Mouse (Mus musculus): ENCODE results near the gene Daam2. TPM values are rescaled to one million over a fixed set of nuclear protein-coding genes. Genes with fewer than 3 reads are reported as not detected.

Daam2 gene
- total and polyA plus RNA-seq, 3 experiments, result 0.04 to 0.41 TPM; not detected in 1

DNA sequence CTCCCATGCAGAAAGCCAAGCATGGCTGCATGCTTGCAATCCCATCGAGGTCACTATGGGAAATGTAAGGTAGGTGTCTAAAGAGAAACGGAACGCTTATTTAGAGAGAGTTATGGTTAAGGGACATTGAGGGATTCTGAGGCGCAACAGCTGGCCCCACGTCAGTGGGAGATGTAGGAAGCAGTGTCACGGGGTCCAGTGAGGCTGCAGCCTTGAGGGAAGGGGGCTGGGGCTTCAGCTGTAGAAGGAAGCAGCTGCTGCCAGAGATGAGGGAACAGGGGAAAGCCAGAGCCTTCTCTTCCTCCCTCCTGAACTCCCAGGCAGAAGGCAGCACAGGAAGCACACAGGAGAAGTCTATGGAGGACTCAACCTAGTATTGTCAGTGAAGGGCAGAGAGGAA lies 113.2 kb downstream of the Daam2 start:
- H3K27ac ChIP-seq (ENCODE audit: insufficient read depth, low read depth), result no peak overlapping the region

DNA sequence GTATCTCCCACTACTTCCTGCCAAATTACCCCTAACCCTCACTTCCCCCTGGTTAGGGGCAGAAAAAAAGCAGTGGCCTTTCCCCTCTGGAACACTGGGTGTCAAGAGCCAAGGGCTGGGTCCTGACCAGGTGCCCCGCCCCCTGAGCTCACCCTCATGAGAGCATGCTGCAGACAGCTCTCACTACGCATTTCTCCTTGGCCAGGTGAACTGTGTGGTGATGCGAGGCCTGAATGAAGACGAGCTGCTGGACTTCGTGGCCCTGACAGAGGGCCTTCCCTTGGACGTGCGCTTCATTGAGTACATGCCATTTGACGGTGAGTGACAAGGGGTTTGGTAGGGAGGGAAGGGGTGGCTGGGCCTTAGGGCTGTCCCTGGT lies 114.9 kb downstream of the Daam2 start:
- in situ Hi-C loops (cut with MboI; ENCODE audit: low pct_ligation_motif_present, low pct_unique_long_range_greater_than_20kb, low sequenced_read_pairs), result no loop called here
- Histone ChIP-seq H3K79me2 (replicated peaks; ENCODE audit: control insufficient read depth, extremely low read depth, insufficient read depth, poor library complexity, severe bottlenecking) (no peaks in the 10 kb centered on the region), H3K9me3 (replicated peaks; ENCODE audit: low read length) (no peaks in the 10 kb centered on the region), H3K27ac (ENCODE audit: insufficient read depth, low read depth) (no peak overlapping the region), H3K4me3 (replicated peaks in 1 of 3; ENCODE audit: low read depth in 2 of 3, low read length in 2 of 3, poor library complexity in 1 of 3) (no peak overlapping the region), H3K36me3 (replicated peaks in 1 of 2; ENCODE audit: control insufficient read depth in 1 of 2, insufficient read depth in 1 of 2, low read length in 1 of 2) (peaks cover 21 to 54% of the 10 kb centered on the region in 2 experiments), H3K9ac (ENCODE audit: insufficient read depth, low read depth) (no peak overlapping the region), H3K4me2 (ENCODE audit: insufficient read depth, low read depth, poor library complexity, severe bottlenecking) (no peak overlapping the region), H3K4me1 (ENCODE audit: control insufficient read depth in 1 of 2, insufficient read depth in 2 of 2) (no peaks in the 10 kb centered on the region), H3K27me3 (replicated peaks) (no peaks in the 10 kb centered on the region)
- dilution Hi-C loops (cut with MboI; ENCODE audit: extremely low pct_ligation_motif_present, extremely low pct_unique_long_range_greater_than_20kb, low sequenced_read_pairs), result no loop called here
- DNase-seq (ENCODE audit: extremely low read depth), result no peak
- TF ChIP-seq UBTF (IDR thresholded peaks at IDR 0.05; ENCODE audit: low read depth, low read length) (no peak), CHD1 (IDR thresholded peaks at IDR 0.05; ENCODE audit: low read depth, low read length) (no peak), TBP (conservative IDR thresholded peaks at IDR 0.05; ENCODE audit: low read depth, low read length) (no peak), MAX (IDR thresholded peaks at IDR 0.05; ENCODE audit: low read length) (no peak), MAZ (IDR thresholded peaks at IDR 0.05; ENCODE audit: low read depth, low read length) (no peak), MEF2A (IDR thresholded peaks at IDR 0.05; ENCODE audit: borderline replicate concordance, low read depth, low read length) (no peak), SIN3A (IDR thresholded peaks at IDR 0.05; ENCODE audit: low read length) (no peak), CHD2 (IDR thresholded peaks at IDR 0.05; ENCODE audit: low read length) (no peak), NELFE (IDR thresholded peaks at IDR 0.05; ENCODE audit: low read depth, low read length) (no peak), ZKSCAN1 (IDR thresholded peaks at IDR 0.05; ENCODE audit: borderline replicate concordance, low read depth, low read length) (no peak), GABPA (IDR thresholded peaks at IDR 0.05; ENCODE audit: insufficient replicate concordance, low read depth, low read length) (no peak), HCFC1 (IDR thresholded peaks at IDR 0.05; ENCODE audit: low read depth, low read length) (no peak), E2F4 (IDR thresholded peaks at IDR 0.05; ENCODE audit: insufficient replicate concordance, low read depth, low read length) (no peak), NRF1 (IDR thresholded peaks at IDR 0.05; ENCODE audit: low read depth, low read length) (no peak), SMC3 (IDR thresholded peaks at IDR 0.05; ENCODE audit: low read depth, low read length) (no peak)

More for the DNA sequence above, 113.2 kb downstream of the Daam2 start:
- no peak for DNase-seq (ENCODE audit: extremely low read depth)
- no peaks in the 10 kb centered on the region for H3K9me3 ChIP-seq (replicated peaks; ENCODE audit: low read length)
- H3K4me1 ChIP-seq (ENCODE audit: control insufficient read depth in 1 of 2, insufficient read depth in 2 of 2), result no peaks in the 10 kb centered on the region
- TF ChIP-seq ZKSCAN1 (IDR thresholded peaks at IDR 0.05; ENCODE audit: borderline replicate concordance, low read depth, low read length) (no peak), IRF4 (IDR thresholded peaks at IDR 0.05; ENCODE audit: low read depth, low read length) (no peak), POLR2A (IDR thresholded peaks at IDR 0.05; ENCODE audit: low read depth, low read length) (no peak), E2F4 (IDR thresholded peaks at IDR 0.05; ENCODE audit: insufficient replicate concordance, low read depth, low read length) (no peak), ETS1 (conservative IDR thresholded peaks at IDR 0.05; ENCODE audit: low read depth, low read length) (no peak), GABPA (IDR thresholded peaks at IDR 0.05; ENCODE audit: insufficient replicate concordance, low read depth, low read length) (no peak), ZC3H11A (IDR thresholded peaks at IDR 0.05; ENCODE audit: low read depth, low read length) (no peak), UBTF (IDR thresholded peaks at IDR 0.05; ENCODE audit: low read depth, low read length) (no peak), EP300 (IDR thresholded peaks at IDR 0.05; ENCODE audit: low read length) (no peak), SIN3A (IDR thresholded peaks at IDR 0.05; ENCODE audit: low read length) (no peak), RCOR1 (conservative IDR thresholded peaks at IDR 0.05; ENCODE audit: low read depth, low read length) (no peak), ELF1 (IDR thresholded peaks at IDR 0.05; ENCODE audit: low read depth, low read length) (no peak), SMC3 (IDR thresholded peaks at IDR 0.05; ENCODE audit: low read depth, low read length) (no peak), CHD1 (IDR thresholded peaks at IDR 0.05; ENCODE audit: low read depth, low read length) (no peak), POLR2AphosphoS2 (IDR thresholded peaks at IDR 0.05; ENCODE audit: low read depth, low read length) (no peak), TCF12 (IDR thresholded peaks at IDR 0.05; ENCODE audit: low read depth, low read length) (no peak)
- no peaks in the 10 kb centered on the region for H3K79me2 ChIP-seq (replicated peaks; ENCODE audit: control insufficient read depth, extremely low read depth, insufficient read depth, poor library complexity, severe bottlenecking)
- no peak overlapping the region for H3K4me2 ChIP-seq (ENCODE audit: insufficient read depth, low read depth, poor library complexity, severe bottlenecking)
- H3K27me3 ChIP-seq (replicated peaks), result no peaks in the 10 kb centered on the region
- H3K36me3 ChIP-seq (replicated peaks in 1 of 2; ENCODE audit: control insufficient read depth in 1 of 2, insufficient read depth in 1 of 2, low read length in 1 of 2), result peaks cover 28 to 69% of the 10 kb centered on the region in 2 experiments
- H3K4me3 ChIP-seq (replicated peaks in 1 of 3; ENCODE audit: low read depth in 2 of 3, low read length in 2 of 3, poor library complexity in 1 of 3), result no peak overlapping the region
- H3K9ac ChIP-seq (ENCODE audit: insufficient read depth, low read depth), result no peak overlapping the region
- dilution Hi-C loops (cut with MboI; ENCODE audit: extremely low pct_ligation_motif_present, extremely low pct_unique_long_range_greater_than_20kb, low sequenced_read_pairs), result no loop called here
- in situ Hi-C loops (cut with MboI; ENCODE audit: low pct_ligation_motif_present, low pct_unique_long_range_greater_than_20kb, low sequenced_read_pairs), result no loop called here
